Mouse (Mus musculus) CD4-positive, CD25-positive, alpha-beta regulatory T cell, adult 2 months (primary cell): ENCODE measurements at regions not wholly inside any gene's neighbourhood (a gene's known extent, or its start where the extent isn't known, plus 50 kb on each side); places are given as distances from the start of the nearest gene placed in this dataset.

Source experiments
- DNase-seq: peaks from one replicate; pipeline ENCODE4 v3.0.0-alpha.2; 2012; ENCODE audit warnings: low read depth, low spot score

DNA sequence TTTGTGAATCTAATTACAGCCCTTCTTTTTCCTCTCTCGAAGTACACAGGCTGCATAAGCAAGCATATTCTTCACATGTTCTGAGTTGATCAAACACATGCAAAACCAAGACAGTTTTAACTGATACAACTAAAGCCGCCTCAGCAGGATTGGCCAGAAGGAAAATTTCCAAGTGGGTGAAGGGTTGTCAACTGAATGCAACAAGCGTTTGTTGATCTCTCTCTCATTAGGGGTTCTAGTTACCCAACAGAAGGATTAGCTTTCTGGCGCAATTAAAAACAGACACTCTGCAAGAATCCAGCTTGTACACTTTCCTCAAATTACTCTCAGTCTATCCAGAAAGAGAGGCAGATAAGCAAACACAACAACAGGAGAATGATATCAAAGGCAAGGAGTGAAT is 367.5 kb upstream of the Cited2 start:
- no peak for DNase-seq

DNA sequence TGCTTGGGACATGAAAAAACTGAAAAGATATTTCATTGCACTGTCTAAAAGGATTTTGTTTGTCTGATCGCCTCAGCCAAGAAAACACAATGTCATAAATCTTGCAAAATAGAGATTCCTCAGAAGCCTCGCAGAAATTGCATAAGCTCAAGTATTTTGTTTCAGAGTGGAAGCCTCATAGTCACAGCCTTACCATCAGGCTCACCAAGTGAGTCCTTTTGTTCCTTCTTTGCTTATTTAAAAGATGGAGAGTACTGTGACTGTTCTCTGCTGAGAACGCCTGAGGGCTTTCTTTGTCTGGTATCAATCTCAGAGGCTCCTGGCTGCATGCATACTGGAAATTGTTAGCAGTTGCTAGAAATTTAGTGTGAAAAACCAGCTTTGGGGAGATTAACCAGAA is 367.0 kb upstream of the Cited2 start:
- no peak for DNase-seq

DNA sequence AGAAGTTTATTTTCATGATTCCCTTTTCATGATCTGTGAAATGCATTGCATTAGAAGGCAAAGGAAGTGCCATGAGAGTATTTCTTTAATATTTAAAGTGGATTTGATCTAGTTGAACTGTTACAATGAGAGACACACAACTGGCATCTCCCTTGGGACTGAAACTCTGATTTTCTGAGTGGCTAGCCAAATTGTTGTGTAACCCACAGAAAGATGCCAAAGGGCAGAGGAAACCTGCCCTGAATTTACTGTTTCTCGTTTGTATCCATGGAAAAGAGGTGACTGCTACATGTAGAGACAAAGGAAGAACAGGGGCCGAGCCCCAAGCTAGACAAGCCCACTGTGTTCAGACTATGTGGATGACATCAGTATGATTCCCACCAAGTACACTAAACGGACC is 360.4 kb upstream of the Cited2 start:
- no peak for DNase-seq

DNA sequence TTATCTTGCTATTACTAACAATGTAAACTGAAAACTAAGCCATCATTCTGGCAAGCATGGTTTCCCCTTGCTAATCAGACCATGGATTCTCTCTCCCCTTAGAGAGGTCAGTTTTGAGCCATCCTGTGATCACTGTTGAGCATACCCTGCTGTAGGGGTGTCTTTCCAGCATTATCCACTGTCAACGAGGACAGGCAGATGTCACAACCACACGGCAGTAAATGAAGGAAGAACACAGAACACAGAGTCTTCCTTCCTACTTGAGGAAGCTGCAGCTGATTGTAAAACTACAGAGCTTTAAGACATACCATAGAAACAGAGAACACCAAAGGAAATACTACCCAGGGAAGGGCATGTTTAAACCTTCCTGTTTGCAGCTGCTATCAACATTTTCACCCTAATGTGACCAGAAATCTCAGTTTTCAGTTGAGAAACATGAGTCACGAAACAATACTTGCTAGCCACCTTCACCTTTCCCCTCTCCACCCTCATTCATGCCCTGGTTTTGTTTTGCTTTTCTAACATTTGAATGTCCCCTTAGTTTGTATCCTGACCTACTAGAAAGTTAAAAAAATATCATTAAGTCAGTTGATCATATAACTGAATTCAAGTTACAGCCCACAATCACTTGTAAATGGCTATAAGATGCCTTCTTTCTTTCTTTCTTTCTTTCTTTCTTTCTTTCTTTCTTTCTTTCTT is 356.8 kb upstream of the Cited2 start:
- DNase-seq: no peak

DNA sequence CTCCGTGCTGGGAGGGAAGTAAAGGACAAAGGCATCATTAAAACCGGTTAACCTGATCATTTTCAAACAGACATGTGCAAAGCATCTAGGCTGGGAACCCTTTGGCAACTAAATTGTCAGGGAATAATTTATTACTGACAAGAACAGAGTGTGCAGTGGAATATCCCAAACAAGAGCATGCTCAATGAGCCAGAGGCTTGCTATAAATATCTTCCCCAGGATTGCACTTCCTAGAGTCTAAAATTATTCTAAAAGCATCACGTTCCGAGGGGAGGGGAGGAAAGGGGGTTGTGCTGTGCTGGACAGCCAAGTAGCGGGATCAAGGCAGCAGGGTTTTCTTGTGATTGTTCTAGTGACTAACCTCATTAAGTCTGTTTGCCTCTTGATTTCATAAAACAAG is 356.0 kb upstream of the Cited2 start:
- DNase-seq: no peak

DNA sequence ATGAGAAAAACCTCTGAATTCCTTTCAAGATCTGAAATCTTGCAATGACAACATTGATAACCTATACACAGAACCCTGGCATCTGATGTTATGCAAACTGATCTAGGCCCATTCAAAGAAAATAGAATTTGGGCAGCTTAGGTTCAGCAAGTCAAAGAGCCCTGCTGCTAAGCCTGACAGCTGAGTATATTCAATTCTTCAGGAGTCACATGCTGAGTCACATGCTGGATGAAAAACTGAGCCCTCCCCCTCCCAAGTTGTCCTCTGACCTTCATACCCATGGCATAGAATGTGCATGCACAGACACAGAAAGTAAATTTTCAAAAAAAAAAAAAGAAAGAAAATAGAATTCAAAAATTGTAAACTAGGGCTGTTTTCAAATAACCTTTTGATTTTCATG is 355.6 kb upstream of the Cited2 start:
- no peak for DNase-seq

DNA sequence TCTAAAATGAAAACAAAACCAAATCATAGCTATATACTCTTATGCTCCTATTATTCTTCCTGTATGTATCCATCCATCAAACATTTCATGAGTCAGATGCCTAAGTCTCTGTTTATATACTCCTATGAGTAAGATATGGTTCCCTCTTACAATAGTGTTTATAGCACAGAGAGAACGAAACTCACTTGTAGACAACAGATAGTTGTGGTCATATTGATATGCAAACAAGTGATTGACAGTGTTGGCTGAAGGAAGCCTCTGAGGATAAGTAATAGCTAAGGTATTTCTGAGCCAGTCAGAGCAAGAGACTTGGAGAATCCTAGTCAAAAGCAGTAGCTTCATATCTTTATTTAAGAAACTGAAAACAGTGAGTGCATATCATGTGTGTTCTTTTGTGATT is 354.4 kb upstream of the Cited2 start:
- DNase-seq: no peak

DNA sequence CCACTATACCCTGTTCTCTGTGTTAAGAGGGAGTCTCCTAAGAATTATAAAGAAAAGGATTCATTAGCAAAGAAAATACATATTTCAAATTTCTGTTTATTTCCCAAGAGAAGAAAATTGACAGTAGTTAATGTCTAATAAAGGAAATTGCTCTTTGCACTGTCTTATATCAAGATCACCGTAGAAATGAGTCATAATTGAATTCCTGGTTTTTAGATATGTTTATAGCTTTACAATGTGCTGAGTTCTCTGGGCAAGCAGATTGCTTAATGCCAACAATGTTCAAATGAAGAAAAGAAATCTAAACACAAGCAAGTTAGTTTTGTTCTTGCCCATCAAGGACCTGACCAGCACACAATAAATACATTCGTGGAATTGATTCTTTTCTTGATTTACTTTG is 350.1 kb upstream of the Cited2 start:
- DNase-seq: no peak

DNA sequence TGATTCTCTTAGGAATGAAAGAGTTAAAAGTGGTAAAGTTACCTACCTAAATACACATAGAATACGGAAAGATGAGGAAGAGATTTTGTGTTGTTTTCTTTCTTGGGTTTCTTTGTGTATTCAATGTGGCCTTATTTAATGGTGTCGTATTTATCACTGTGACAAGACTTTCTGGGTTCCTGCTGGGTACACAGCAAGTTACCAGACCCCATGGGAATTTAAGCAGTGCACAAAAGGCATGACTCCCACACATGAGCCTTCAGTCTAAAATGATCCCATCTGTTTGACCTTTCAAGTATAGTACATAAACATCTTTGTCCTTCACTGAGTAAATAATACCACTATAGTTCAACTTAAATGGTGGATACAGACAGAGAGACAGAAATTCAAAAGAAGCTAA is 349.0 kb upstream of the Cited2 start:
- DNase-seq: no peak

DNA sequence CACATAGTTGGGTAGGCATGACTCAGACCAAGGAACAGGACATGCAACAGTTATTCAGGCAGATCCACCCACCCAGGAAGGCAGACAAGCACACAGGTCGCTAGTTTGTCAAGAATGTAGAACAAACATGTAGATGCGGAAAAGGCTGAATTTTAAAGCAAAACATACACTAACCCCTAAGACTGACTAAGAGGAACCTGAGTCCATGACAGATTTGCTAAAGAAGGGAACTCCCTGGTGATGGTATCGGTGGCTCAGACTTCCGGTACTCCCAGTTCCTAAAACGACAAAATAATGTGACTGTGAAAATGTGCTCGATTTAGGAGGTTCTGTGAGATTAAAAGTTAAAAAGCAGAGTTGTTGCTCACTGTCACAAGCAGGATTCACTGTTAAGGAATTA is 340.0 kb upstream of the Cited2 start:
- no peak for DNase-seq

DNA sequence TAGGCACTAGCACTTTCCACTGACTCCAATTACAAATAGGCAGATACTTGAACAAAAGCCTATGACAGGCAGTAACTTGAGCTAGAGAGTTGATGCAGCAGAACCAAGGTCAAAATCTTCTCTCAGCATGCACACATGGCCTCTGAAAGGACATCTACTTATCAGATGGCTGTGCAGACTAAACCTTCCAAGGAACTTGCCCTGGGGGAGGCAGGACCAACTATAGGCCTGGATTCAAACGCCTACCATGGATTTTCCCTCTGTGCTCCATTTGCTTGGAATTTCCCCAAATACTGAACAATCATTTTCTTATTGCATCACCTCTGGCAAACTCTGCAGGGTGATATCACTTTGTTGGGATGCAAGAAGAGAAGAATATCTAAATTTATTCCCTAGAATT is 337.8 kb upstream of the Cited2 start:
- DNase-seq: no peak

DNA sequence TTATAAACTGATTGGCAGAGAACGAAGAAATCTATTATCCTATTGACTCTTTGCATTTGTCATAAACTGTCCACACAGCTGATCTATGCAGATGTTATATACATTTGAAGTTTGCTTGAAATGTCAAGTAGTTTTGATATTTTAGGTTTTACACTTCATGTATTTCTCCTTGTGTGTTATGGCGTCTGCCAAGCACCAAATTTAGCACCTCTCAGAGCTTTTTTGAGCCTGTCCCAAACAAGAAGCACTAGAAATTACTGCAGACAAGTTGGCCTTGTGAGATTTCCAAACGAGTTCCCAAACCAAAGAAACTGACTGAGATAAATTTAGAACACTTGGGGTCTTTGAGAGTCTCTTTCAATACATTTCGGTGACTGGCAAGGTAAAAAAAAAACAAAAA is 335.7 kb upstream of the Cited2 start:
- DNase-seq: no peak

DNA sequence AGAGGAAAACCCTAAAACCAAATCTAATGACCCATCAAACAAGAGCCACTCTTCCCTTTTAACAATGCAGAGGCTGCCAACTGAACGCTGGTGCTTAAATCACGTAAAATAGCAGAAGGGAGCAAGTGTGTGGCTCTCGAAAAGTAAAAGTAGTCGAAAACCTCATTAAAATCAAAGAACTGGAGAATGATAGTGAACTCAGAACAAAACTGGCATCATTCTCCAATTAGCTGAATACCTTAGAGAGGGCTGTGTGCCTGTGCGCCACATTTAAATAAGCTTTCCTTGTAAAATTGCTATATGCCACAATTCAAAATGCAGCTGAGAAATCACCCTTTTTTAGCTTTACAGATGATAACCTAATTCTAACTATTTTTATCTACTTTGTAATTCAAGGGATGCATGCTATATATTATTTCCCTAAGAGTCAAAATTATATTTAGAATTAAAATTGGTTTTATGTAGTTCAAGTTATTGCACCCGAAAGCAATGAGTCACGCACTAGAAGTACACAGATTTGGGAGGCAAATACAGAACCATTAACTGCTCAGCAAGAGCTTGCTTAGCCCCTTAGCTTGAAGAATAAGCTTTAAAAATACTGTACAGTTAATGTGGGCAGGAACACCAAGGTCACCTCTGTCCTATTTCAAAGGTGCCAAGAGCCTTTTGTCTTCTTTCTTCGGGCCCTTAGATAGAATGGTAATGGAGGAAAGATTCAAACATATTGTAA is 327.4 kb upstream of the Cited2 start:
- no peak for DNase-seq

DNA sequence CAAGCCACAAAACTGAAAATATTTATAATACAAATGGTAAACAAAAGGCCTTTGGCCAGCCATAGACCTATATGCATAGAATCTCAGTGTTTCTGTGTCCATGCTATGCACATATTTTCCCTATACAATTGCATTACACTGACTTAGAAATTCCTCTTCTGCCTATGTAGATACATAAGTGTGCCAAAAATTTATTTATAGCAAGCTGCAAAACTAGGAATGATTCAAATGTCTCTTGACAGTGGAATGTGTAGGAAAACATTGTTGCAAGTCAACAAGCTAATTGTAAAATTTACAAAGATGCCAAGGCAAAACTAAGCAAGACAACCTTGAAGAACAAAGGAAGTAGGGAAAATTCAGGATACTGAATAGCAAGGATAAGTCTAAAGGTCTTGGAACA is 319.1 kb upstream of the Cited2 start:
- DNase-seq: no peak

DNA sequence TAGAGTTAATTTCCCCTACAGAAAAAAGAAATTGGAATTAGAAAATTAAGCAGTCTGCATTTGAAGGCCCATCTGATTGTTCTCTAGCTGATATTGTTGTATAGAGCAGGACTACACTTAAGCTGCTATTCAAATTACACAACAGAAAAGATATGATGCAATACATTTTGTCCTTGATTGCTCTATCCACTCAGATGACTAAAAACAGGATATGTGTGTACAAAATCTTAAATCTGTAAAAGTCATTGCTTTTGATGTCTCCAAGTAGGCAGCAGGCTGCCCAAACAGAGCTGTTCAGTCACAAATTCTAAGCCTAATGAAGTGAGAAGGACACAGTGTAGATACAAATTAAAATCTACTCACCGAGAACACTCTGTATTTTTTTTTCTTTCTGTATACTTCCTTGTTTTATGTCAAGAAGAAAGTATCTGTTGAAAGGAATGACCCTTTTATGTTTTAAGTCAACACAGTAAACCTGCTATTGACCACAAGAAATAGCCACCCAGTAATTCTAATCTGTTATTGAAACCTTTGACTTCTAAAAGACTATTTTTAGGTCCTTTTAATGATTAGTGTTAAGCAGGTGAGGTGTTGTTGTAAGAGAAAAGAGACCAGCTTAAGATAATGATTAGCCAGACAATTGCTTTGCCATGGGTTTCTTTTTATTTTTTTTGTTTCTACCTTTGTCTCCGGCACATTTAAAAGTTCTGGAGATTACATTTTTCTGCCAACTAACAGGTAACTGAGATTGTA is 315.0 kb upstream of the Cited2 start:
- DNase-seq: no peak

DNA sequence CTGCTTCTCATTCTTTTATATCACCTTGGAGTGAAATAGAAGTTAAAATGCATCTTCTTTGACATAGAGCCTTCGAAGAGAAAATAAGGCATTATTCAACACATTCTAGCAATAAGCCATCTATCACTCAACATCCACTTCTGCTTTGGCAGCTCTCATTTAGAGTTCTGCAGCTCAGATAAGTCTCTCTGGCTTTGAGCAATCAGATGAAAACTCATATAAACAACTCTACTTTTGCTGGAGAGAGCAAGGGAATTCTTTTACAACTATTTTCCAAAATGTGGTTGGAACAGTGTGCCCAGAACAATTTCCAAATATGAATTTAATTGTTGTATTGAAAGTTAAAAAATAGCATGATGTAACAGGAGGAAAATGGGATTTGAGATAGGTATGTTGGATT is 314.2 kb upstream of the Cited2 start:
- no peak for DNase-seq

DNA sequence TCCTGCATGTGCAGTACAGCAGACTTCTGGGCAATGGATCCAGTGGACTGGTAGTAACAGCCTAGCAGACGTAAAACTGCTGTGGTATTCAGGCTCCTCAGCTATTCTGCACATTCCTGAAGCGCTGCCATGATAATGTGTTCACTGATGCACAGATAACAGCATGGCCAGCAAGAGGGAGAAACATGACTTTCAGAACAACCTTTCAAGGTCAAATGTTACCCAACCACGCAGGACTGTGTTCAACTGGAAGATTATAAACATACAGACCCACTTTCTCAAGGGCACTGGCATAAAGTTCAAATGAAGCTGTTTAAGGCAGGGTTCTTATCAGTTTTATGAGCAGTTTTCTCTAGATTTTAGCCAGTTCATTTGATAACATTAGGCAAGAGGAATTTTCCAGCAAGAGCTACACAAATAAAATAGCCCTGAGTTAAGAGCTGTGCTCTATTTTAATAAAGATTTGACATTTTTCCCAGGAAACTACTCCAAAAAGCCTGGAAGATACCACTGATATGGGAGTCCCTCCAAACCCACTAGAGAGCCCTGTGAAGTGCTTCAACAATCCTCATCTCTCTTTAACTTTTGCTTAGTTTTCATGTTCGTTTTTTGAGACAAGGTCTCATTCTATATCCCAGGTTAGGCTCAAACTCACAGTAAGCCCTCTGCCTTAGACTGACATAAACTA is 311.6 kb upstream of the Cited2 start:
- no peak for DNase-seq

DNA sequence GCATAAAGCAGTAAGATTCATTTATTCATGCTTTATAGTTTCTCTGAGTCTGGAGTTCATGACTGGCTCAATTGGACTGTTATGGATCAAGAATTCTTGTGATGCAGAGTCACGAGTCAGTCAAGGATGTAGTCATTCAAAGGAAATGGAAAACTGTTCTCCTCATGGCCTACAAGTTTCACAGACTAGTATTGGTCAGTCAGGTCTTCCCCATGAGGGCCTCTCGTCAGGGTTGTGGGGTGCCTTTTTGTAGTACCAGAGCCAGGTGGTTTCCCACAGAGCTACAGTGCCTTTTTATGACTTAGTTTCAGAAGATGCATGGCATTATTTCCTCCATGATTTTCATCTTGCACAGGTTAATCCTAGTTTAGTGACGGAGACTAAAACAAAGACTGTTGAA is 307.9 kb upstream of the Cited2 start:
- DNase-seq: no peak

DNA sequence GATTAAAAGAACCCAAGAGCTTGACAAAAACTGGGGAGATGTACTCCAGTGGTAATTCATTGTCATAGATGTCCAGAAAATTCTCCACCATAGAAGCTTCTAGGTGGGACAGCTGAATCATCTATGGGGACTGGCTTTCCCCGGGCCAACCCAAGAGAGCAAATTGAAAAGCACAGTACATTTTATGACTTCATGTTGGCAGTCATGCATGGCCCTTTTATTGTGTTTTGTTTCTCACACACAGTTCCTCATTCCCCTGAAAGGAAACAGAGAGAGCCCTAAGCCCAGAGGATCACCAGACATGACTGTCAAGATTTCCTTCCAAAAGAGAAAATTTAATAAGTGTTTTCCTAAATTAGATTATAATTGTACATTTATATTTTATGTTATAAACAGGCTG is 306.9 kb upstream of the Cited2 start:
- DNase-seq: no peak

DNA sequence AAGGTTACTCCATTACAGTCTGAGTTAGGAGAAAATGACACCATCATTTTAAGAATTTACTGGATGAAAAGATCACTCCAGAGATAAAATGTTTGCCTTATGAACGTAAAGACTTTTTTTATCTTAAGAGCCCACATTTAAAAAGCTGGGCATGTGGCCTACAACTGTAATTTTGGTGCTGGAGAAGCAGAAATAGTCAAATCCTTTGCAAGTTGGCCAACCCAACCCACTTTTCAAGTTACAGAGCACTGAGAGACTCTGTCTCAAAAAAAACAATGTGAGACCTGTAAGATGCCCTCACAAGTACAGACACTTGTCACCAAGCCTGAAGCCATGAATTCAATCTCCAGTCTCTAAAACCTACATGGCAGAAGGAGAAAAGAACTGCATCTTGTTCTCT is 305.6 kb upstream of the Cited2 start:
- no peak for DNase-seq

DNA sequence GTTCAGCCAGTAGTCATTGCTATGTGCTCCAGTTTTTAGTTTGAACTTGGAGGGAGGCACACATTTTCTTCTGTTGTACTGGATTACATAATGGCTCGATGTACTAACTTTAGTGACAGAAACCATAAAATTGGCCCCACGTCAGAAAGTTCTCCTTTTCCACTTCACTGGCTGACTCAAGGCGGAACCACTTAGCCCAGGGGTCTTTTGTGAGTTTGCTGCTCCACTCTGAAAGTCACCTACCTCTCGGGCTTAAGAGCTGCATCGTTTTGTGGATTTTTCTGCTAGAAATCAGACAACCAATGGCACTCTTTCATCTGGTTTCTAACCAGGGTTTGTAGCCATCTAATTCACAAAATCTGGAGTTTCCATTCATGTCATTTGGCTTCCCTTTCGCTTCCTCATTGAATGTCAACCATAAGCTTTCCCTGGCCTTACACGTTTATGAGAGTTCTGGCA is 304.8 kb upstream of the Cited2 start:
- DNase-seq: no peak

DNA sequence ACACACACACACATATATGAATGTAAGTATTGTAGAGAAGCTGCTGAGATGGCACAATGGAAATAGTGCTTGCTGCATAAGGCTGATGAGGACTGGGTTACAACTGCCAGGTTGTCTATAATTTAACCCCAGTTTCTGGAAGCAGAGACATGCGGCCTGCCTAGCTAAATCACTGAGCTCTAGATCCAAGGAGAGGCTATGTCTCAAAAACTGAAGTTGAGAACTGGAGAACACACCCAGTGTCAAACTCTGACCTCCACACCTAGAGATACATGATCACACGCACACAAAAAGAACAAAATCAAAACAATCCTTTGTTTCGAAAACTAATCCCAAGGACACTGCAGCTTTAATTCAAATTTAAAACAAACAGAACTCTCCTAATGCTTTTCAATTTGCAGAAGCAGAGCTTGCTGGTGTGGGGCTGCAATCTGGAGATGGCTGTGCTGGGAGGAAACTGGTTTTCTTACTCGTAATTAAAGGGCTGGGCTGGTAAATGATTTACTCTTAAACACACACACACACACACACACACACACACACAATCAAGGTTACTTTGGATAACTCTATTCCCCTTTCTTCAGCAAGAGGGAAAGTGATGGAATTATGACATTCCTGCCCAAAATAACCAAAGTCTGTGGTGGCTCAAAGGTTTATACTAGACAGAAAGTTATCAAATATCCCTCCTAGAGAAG is 299.3 kb upstream of the Cited2 start:
- no peak for DNase-seq
